19 mouse cellular contexts compared by ENCODE assay signal in genomic region chr12:90229062-90229461, GRCm38 (mm10).
A peak's percentile ranks its signal among the peaks of the same experiment; 100 is the strongest.
DNase-seq lines count a peak whose midpoint lies in the region; ATAC-seq lines count a peak whose summit lies in the region.
"Had no signal": no experiment of that assay in that cellular context is flagged by ENCODE, and none has a peak within 500 bp of the region (broad histone marks: within the 10 kb centered on the region; RNA-seq: fewer than 3 reads in every experiment).

No protein-coding gene starts in this region.

- WGBS in kidney, embryonic 14.5 days = 19% methylated on average over 2 of the region's 2 CpGs
- WGBS in neural tube, embryonic 11.5 days = 15% methylated on average over 2 of the region's 2 CpGs
- WGBS in neural tube, embryonic 15.5 days = 30% methylated on average over 2 of the region's 2 CpGs

- H3K27ac ChIP-seq in kidney, embryonic 14.5 days (ENCODE audit: low read depth, low read length) = no peak overlapping the region
- H3K27ac ChIP-seq in neural tube, embryonic 11.5 days (ENCODE audit: low read depth, low read length) = no peak overlapping the region
- no peak overlapping the region for H3K27ac ChIP-seq in neural tube, embryonic 15.5 days (replicated peaks)
- H3K27ac ChIP-seq: forebrain, embryonic 13.5 days; heart, adult 2 months; heart, embryonic 15.5 days; hindbrain, embryonic 15.5 days had no signal

- no peaks in the 10 kb centered on the region for H3K9me3 ChIP-seq in kidney, embryonic 14.5 days (ENCODE audit: control insufficient read depth, low read length)
- H3K9me3 ChIP-seq in neural tube, embryonic 11.5 days (ENCODE audit: control insufficient read depth, low read length) = no peaks in the 10 kb centered on the region
- no peaks in the 10 kb centered on the region for H3K9me3 ChIP-seq in neural tube, embryonic 15.5 days (replicated peaks)
- H3K9me3 ChIP-seq: forebrain, embryonic 13.5 days; heart, embryonic 15.5 days; hindbrain, embryonic 15.5 days had no signal

- H3K36me3 ChIP-seq in kidney, embryonic 14.5 days (ENCODE audit: control insufficient read depth, insufficient read depth, low read length) = no peaks in the 10 kb centered on the region
- H3K36me3 ChIP-seq in neural tube, embryonic 11.5 days (ENCODE audit: control insufficient read depth, insufficient read depth, low read length) = no peaks in the 10 kb centered on the region
- no peaks in the 10 kb centered on the region for H3K36me3 ChIP-seq in neural tube, embryonic 15.5 days
- H3K36me3 ChIP-seq: heart, embryonic 15.5 days; hindbrain, embryonic 15.5 days had no signal

- H3K4me1 ChIP-seq in kidney, embryonic 14.5 days (ENCODE audit: control insufficient read depth, insufficient read depth, low read length) = 0 out of 2 replicates have a peak, but pooled peaks cover 3% of the 10 kb centered on the region
- H3K4me1 ChIP-seq in neural tube, embryonic 11.5 days (ENCODE audit: control insufficient read depth, insufficient read depth, low read length) = no peaks in the 10 kb centered on the region
- no peaks in the 10 kb centered on the region for H3K4me1 ChIP-seq in neural tube, embryonic 15.5 days
- H3K4me1 ChIP-seq: heart, embryonic 15.5 days; hindbrain, embryonic 15.5 days had no signal

- peak; percentile 81; the same call in 1 of the 2 replicates for ATAC-seq in kidney, embryonic 14.5 days (ENCODE audit: low FRiP score, low TSS enrichment)
- ATAC-seq in neural tube, embryonic 11.5 days (ENCODE audit: insufficient read depth, low FRiP score, low TSS enrichment) = no peak
- ATAC-seq in neural tube, embryonic 15.5 days (ENCODE audit: low FRiP score) = no peak
- no peak for ATAC-seq in megakaryocyte progenitor cell, adult 5-6 weeks (replicated peaks; ENCODE audit: poor library complexity)
- ATAC-seq: forebrain, embryonic 13.5 days; forebrain, postnatal 0 days had no signal

- no peaks in the 10 kb centered on the region for H3K27me3 ChIP-seq in kidney, embryonic 14.5 days (ENCODE audit: control insufficient read depth, insufficient read depth, low read length)
- H3K27me3 ChIP-seq in neural tube, embryonic 11.5 days (ENCODE audit: control insufficient read depth, insufficient read depth, low read length) = no peaks in the 10 kb centered on the region
- H3K27me3 ChIP-seq in neural tube, embryonic 15.5 days (replicated peaks) = no peaks in the 10 kb centered on the region
- H3K27me3 ChIP-seq: forebrain, embryonic 13.5 days; heart, embryonic 15.5 days; hindbrain, embryonic 15.5 days had no signal

- no peak for DNase-seq in kidney, postnatal 25 days
- DNase-seq in neural tube, embryonic 11.5 days (ENCODE audit: low spot score) = peak; percentile 19
- DNase-seq in embryo, embryonic 11 days = peak; percentile 31
- no peak for DNase-seq in lung, postnatal 4 days
- DNase-seq: adrenal gland, adult 2 months; adrenal gland, postnatal 25 days; cerebellum, adult 8-10 months; cerebellum, postnatal 25 days; forebrain, postnatal 0 days; gastrocnemius, postnatal 14 days; heart, adult 2 months; heart, postnatal 14 days had no signal

- H3K4me2 ChIP-seq in kidney, embryonic 14.5 days (replicated peaks; ENCODE audit: low read depth, low read length) = no peak overlapping the region
- H3K4me2 ChIP-seq in neural tube, embryonic 11.5 days (ENCODE audit: low read depth) = no peak overlapping the region
- no peak overlapping the region for H3K4me2 ChIP-seq in neural tube, embryonic 15.5 days
- H3K4me2 ChIP-seq: forebrain, embryonic 13.5 days; heart, embryonic 11.5 days; heart, embryonic 15.5 days; hindbrain, embryonic 15.5 days had no signal

- H3K4me3 ChIP-seq in kidney, embryonic 14.5 days (ENCODE audit: low read length) = no peak overlapping the region
- no peak overlapping the region for H3K4me3 ChIP-seq in neural tube, embryonic 11.5 days (ENCODE audit: low read depth, low read length)
- H3K4me3 ChIP-seq in neural tube, embryonic 15.5 days (replicated peaks) = no peak overlapping the region
- H3K4me3 ChIP-seq: forebrain, embryonic 13.5 days; heart, adult 2 months; heart, embryonic 15.5 days; hindbrain, embryonic 15.5 days had no signal

- H3K9ac ChIP-seq in kidney, embryonic 14.5 days (ENCODE audit: low read depth, low read length) = no peak overlapping the region
- no peak overlapping the region for H3K9ac ChIP-seq in neural tube, embryonic 11.5 days (ENCODE audit: low read length)
- H3K9ac ChIP-seq in neural tube, embryonic 15.5 days (replicated peaks) = no peak overlapping the region
- H3K9ac ChIP-seq: forebrain, embryonic 13.5 days; forebrain, postnatal 0 days; heart, embryonic 15.5 days; hindbrain, embryonic 15.5 days had no signal

Comparison
In these comparisons a context has a peak if more than half of its experiments do, and no peak if none do; other contexts are left out.
1. DNase-seq: peak in neural tube, embryonic 11.5 days (single experiment) and embryo, embryonic 11 days (single experiment); none in kidney, postnatal 25 days (0 of 2) and lung, postnatal 4 days (0 of 2).